Mouse (Mus musculus) MN1 (cell line): ENCODE data around the gene Mxra8.

Experiments used
- DNase-seq: peaks from one replicate; pipeline ENCODE4 v3.0.0-alpha.2; 2016; ENCODE audit warnings: low spot score

Gene Mxra8

GRCm38 (mm10) chr4:155839483-155839910, at the start of gene Mxra8:
Gene Mxra8 (plus strand): TSS chr4:155839680.
- DNase-seq: peak; percentile 94

GRCm38 (mm10) chr4:155790021-155790489, 49.4 kb upstream of the Mxra8 start, which contains the start of gene Ankrd65:
Gene Ankrd65 (plus strand): TSS chr4:155790439.
- DNase-seq: no peak

GRCm38 (mm10) chr4:155790650-155791161, 48.8 kb upstream of the Mxra8 start:
- no peak for DNase-seq

- DNase-seq: no peak
These were observed 48.1 kb upstream of the Mxra8 start for GRCm38 (mm10) chr4:155791240-155791933.

GRCm38 (mm10) chr4:155793730-155794129, 45.8 kb upstream of the Mxra8 start:
- DNase-seq: no peak

GRCm38 (mm10) chr4:155802075-155802474, 37.4 kb upstream of the Mxra8 start:
- no peak for DNase-seq

GRCm38 (mm10) chr4:155802741-155803339, 36.6 kb upstream of the Mxra8 start, which contains the start of gene Mrpl20:
Gene Mrpl20 (plus strand): TSS chr4:155802878.
- DNase-seq: no peak

GRCm38 (mm10) chr4:155803340-155804041, 36.0 kb upstream of the Mxra8 start:
- DNase-seq: peak; percentile 96

- DNase-seq: no peak
These were observed 31.6 kb upstream of the Mxra8 start for GRCm38 (mm10) chr4:155807841-155808240.

- peak; percentile 94 for DNase-seq
These were observed 27.4 kb upstream of the Mxra8 start, which contains the start of gene Ccnl2 for GRCm38 (mm10) chr4:155811929-155812664. Gene Ccnl2 (plus strand): TSS chr4:155812489.

- DNase-seq: peak; percentile 81
These were observed 26.8 kb upstream of the Mxra8 start for GRCm38 (mm10) chr4:155812665-155813181.

- DNase-seq: no peak
These were observed 21.9 kb upstream of the Mxra8 start for GRCm38 (mm10) chr4:155817533-155817932.

GRCm38 (mm10) chr4:155821025-155821424, 18.5 kb upstream of the Mxra8 start:
- DNase-seq: peak; percentile 47

GRCm38 (mm10) chr4:155823443-155823842, 16.0 kb upstream of the Mxra8 start:
- no peak for DNase-seq

GRCm38 (mm10) chr4:155829866-155830265, 9.6 kb upstream of the Mxra8 start:
- no peak for DNase-seq

GRCm38 (mm10) chr4:155830596-155830995, 8.9 kb upstream of the Mxra8 start:
- no peak for DNase-seq

- peak; percentile 98 for DNase-seq
These were observed 8.2 kb upstream of the Mxra8 start, which contains the start of gene Aurkaip1 for GRCm38 (mm10) chr4:155831205-155831766. Gene Aurkaip1 (plus strand): TSS chr4:155831272.

GRCm38 (mm10) chr4:155831831-155832230, 7.6 kb upstream of the Mxra8 start:
- DNase-seq: peak; percentile 39

- DNase-seq: no peak
These were observed 7.2 kb upstream of the Mxra8 start for GRCm38 (mm10) chr4:155832321-155832720.

GRCm38 (mm10) chr4:155833234-155833633, 6.2 kb upstream of the Mxra8 start:
- no peak for DNase-seq

GRCm38 (mm10) chr4:155833836-155834235, 5.6 kb upstream of the Mxra8 start:
- peak; percentile 88 for DNase-seq
